Mouse (Mus musculus) midbrain, embryonic 11.5 days (tissue): ENCODE results near the gene Selplg. TPM values are rescaled to one million over a fixed set of nuclear protein-coding genes. Genes with fewer than 3 reads are reported as not detected.

ENCODE experiments used
- ATAC-seq: fragments of 200-750 bp; cut with Nextera tagmentation; 2 replicates; pipeline ENCODE4 v1.8.0; 2017; ENCODE audit warnings: moderate TSS enrichment, moderate library complexity; ENCODE audit not compliant: low FRiP score
- DNase-seq: peaks from one replicate; pipeline ENCODE4 v3.0.0; 2015; ENCODE audit warnings: low spot score; ENCODE audit errors: missing footprints
- H3K27ac ChIP-seq: fragments of 300-500 bp; sonication (generic); 2 replicates; pipeline ENCODE4 v1.5.1; 2014; ENCODE audit warnings: low read depth, low read length
- H3K27me3 ChIP-seq: fragments of 300-500 bp; sonication (generic); 2 replicates; pipeline ENCODE4 v1.6.1; 2014; ENCODE audit warnings: mild to moderate bottlenecking, low read length, moderate library complexity, mixed read lengths; ENCODE audit not compliant: control insufficient read depth, insufficient read depth
- H3K36me3 ChIP-seq: fragments of 300-500 bp; sonication (generic); 2 replicates; pipeline ENCODE4 v1.6.1; 2014; ENCODE audit warnings: mild to moderate bottlenecking, low read length, moderate library complexity, mixed read lengths; ENCODE audit not compliant: control insufficient read depth, insufficient read depth
- H3K4me1 ChIP-seq: fragments of 300-500 bp; sonication (generic); 2 replicates; pipeline ENCODE4 v1.6.1; 2014; ENCODE audit warnings: low read length; ENCODE audit not compliant: control insufficient read depth, insufficient read depth
- H3K4me2 ChIP-seq: fragments of 300-500 bp; sonication (generic); 2 replicates; pipeline ENCODE4 v1.6.1; 2014; ENCODE audit warnings: mild to moderate bottlenecking, moderate library complexity
- H3K4me3 ChIP-seq: fragments of 300-500 bp; sonication (generic); 2 replicates; pipeline ENCODE4 v1.5.1; 2014; ENCODE audit warnings: low read depth, low read length
- H3K9ac ChIP-seq: fragments of 300-500 bp; sonication (generic); 2 replicates; pipeline ENCODE4 v1.6.1; 2014; ENCODE audit warnings: low read length
- H3K9me3 ChIP-seq: fragments of 300-500 bp; sonication (generic); 2 replicates; pipeline ENCODE4 v1.6.1; 2016; ENCODE audit warnings: low read length; ENCODE audit not compliant: control insufficient read depth
- WGBS: fragments of 180-500 bp; shearing (Covaris S2); extraction: QIAGEN DNeasy Blood & Tissue Kit; methylation state at CpG from one replicate; pipeline ENCODE4 v1.1.7; 2014; 5-methylcytosine and 5-hydroxymethylcytosine counted together
- polyA plus RNA-seq: library from polyadenylated mRNA; unstranded; fragments of >200 nt; fragmentation: Nextera tagmentation; extraction: Ambion mirVana; gene quantifications from 2 replicates; pipeline ENCODE4 v1.2.1, GENCODE M21; 2014

Gene Selplg
- 1.3 TPM in 2 replicates for polyA plus RNA-seq

- WGBS, result 41% methylated on average over 8 of the region's 8 CpGs
- Histone ChIP-seq H3K9me3 (no peaks in the 10 kb centered on the region), H3K27me3 (no peaks in the 10 kb centered on the region; the same call in 1 of the 2 replicates), H3K4me1 (no peaks in the 10 kb centered on the region), H3K9ac (no peak within 1 kb of the TSS), H3K4me3 (no peak within 1 kb of the TSS), H3K27ac (no peak within 1 kb of the TSS), H3K36me3 (no peaks in the 10 kb centered on the region), H3K4me2 (no peak within 1 kb of the TSS)
- DNase-seq, result no peak
- no peak for ATAC-seq
Measured at GRCm38 (mm10) chr5:113832490-113832901, at the start of gene Selplg. Gene Selplg (minus strand): TSS chr5:113832644.

GRCm38 (mm10) chr5:113881136-113881535, 48.7 kb upstream of the Selplg start:
- Histone ChIP-seq H3K36me3 (peaks cover 8% of the 10 kb centered on the region; the same call in 1 of the 2 replicates), H3K4me3 (no peak overlapping the region), H3K27ac (no peak overlapping the region), H3K9me3 (no peaks in the 10 kb centered on the region), H3K4me2 (no peak overlapping the region), H3K27me3 (no peaks in the 10 kb centered on the region), H3K9ac (no peak overlapping the region), H3K4me1 (peaks cover 15% of the 10 kb centered on the region)
- ATAC-seq (no peak), DNase-seq (no peak)
- WGBS, result 94% methylated on average over 14 of the region's 14 CpGs

- Histone ChIP-seq H3K9ac (no peak overlapping the region), H3K9me3 (no peaks in the 10 kb centered on the region), H3K4me2 (no peak overlapping the region), H3K4me1 (peaks cover 15% of the 10 kb centered on the region), H3K36me3 (peaks cover 8% of the 10 kb centered on the region; the same call in 1 of the 2 replicates), H3K27ac (no peak overlapping the region), H3K27me3 (no peaks in the 10 kb centered on the region), H3K4me3 (no peak overlapping the region)
- DNase-seq (no peak), ATAC-seq (no peak)
- 94% methylated on average over 17 of the region's 17 CpGs for WGBS
Measured at GRCm38 (mm10) chr5:113878943-113879617, 46.6 kb upstream of the Selplg start.

GRCm38 (mm10) chr5:113877565-113877964, 45.1 kb upstream of the Selplg start:
- H3K9ac ChIP-seq, result no peak overlapping the region
- WGBS, result 77% methylated on average over 3 of the region's 3 CpGs
- H3K27ac ChIP-seq, result no peak overlapping the region
- no peaks in the 10 kb centered on the region for H3K27me3 ChIP-seq
- DNase-seq, result no peak
- H3K9me3 ChIP-seq, result no peaks in the 10 kb centered on the region
- no peak overlapping the region for H3K4me3 ChIP-seq
- peaks cover 22% of the 10 kb centered on the region for H3K4me1 ChIP-seq
- no peak overlapping the region for H3K4me2 ChIP-seq
- H3K36me3 ChIP-seq, result peaks cover 8% of the 10 kb centered on the region; the same call in 1 of the 2 replicates
- no peak for ATAC-seq

- peaks cover 6% of the 10 kb centered on the region; the same call in 1 of the 2 replicates for H3K36me3 ChIP-seq
- 96% methylated on average over 7 of the region's 7 CpGs for WGBS
- no peak for ATAC-seq
- no peak overlapping the region for H3K4me2 ChIP-seq
- no peaks in the 10 kb centered on the region for H3K9me3 ChIP-seq
- H3K27ac ChIP-seq, result no peak overlapping the region
- DNase-seq, result no peak
- no peak overlapping the region for H3K9ac ChIP-seq
- H3K4me3 ChIP-seq, result no peak overlapping the region
- no peaks in the 10 kb centered on the region for H3K27me3 ChIP-seq
- peaks cover 36% of the 10 kb centered on the region for H3K4me1 ChIP-seq
Measured at GRCm38 (mm10) chr5:113876176-113876575, 43.7 kb upstream of the Selplg start.

GRCm38 (mm10) chr5:113875625-113876024, 43.2 kb upstream of the Selplg start:
- H3K4me3 ChIP-seq, result no peak overlapping the region
- DNase-seq (no peak), ATAC-seq (no peak)
- H3K4me2 ChIP-seq, result no peak overlapping the region
- no peak overlapping the region for H3K9ac ChIP-seq
- peaks cover 2% of the 10 kb centered on the region; the same call in 1 of the 2 replicates for H3K36me3 ChIP-seq
- no peaks in the 10 kb centered on the region for H3K27me3 ChIP-seq
- H3K9me3 ChIP-seq, result no peaks in the 10 kb centered on the region
- no peak overlapping the region for H3K27ac ChIP-seq
- peaks cover 42% of the 10 kb centered on the region for H3K4me1 ChIP-seq
- 89% methylated on average over 4 of the region's 4 CpGs for WGBS

- no peaks in the 10 kb centered on the region for H3K27me3 ChIP-seq
- no peaks in the 10 kb centered on the region for H3K9me3 ChIP-seq
- H3K4me1 ChIP-seq, result peaks cover 45% of the 10 kb centered on the region
- H3K4me3 ChIP-seq, result no peak overlapping the region
- H3K27ac ChIP-seq, result peak overlapping the region; percentile 99
- H3K36me3 ChIP-seq, result no peaks in the 10 kb centered on the region; the same call in 1 of the 2 replicates
- H3K4me2 ChIP-seq, result peak overlapping the region; percentile 33
- ATAC-seq (no peak), DNase-seq (no peak)
- 61% methylated on average over 19 of the region's 19 CpGs for WGBS
- H3K9ac ChIP-seq, result peak overlapping the region; percentile 67
Measured at GRCm38 (mm10) chr5:113874063-113875024, 41.9 kb upstream of the Selplg start.

- no peaks in the 10 kb centered on the region; the same call in 1 of the 2 replicates for H3K36me3 ChIP-seq
- H3K9ac ChIP-seq, result peak overlapping the region; percentile 67
- peak overlapping the region; percentile 33 for H3K4me2 ChIP-seq
- ATAC-seq (peak; percentile 87), DNase-seq (peak; percentile 96)
- no peaks in the 10 kb centered on the region for H3K9me3 ChIP-seq
- no peaks in the 10 kb centered on the region for H3K27me3 ChIP-seq
- peak overlapping the region; percentile 9; the same call in 1 of the 2 replicates for H3K4me3 ChIP-seq
- H3K27ac ChIP-seq, result peak overlapping the region; percentile 99
- WGBS, result 3% methylated on average over 13 of the region's 15 CpGs
- peaks cover 45% of the 10 kb centered on the region for H3K4me1 ChIP-seq
Measured at GRCm38 (mm10) chr5:113872936-113873912, 40.8 kb upstream of the Selplg start.
